Mouse (Mus musculus) kidney, postnatal 0 days (tissue): ENCODE results near the gene Kif18b. TPM values are rescaled to one million over a fixed set of nuclear protein-coding genes. Genes with fewer than 3 reads are reported as not detected.

ENCODE experiments used
- ATAC-seq: fragments of 200-750 bp; cut with Nextera tagmentation; replicated peaks from 2 replicates; pipeline ENCODE4 v1.8.0; 2017; ENCODE audit warnings: low read depth, moderate number of reproducible peaks, moderate TSS enrichment, moderate library complexity; ENCODE audit not compliant: low FRiP score
- DNase-seq: peaks from one replicate; pipeline ENCODE4 v3.0.0-alpha.2; 2016; ENCODE audit warnings: low spot score
- H3K27ac ChIP-seq: fragments of 300-500 bp; sonication (generic); 2 replicates; pipeline ENCODE4 v1.5.1; 2014; ENCODE audit warnings: mild to moderate bottlenecking
- H3K27me3 ChIP-seq: fragments of 300-500 bp; sonication (generic); 2 replicates; pipeline ENCODE4 v1.6.1; 2014; ENCODE audit warnings: low read length, mixed read lengths; ENCODE audit not compliant: insufficient read depth
- H3K36me3 ChIP-seq: fragments of 300-500 bp; sonication (generic); 2 replicates; pipeline ENCODE4 v1.6.1; 2014; ENCODE audit warnings: low read length, mixed read lengths; ENCODE audit not compliant: insufficient read depth
- H3K4me1 ChIP-seq: fragments of 300-500 bp; sonication (generic); replicated peaks from 2 replicates; pipeline ENCODE4 v1.6.1; 2014; ENCODE audit warnings: antibody characterized with exemption, low read length, mixed read lengths; ENCODE audit not compliant: insufficient read depth
- H3K4me2 ChIP-seq: fragments of 300-500 bp; sonication (generic); 2 replicates; pipeline ENCODE4 v1.6.1; 2014; ENCODE audit warnings: mild to moderate bottlenecking, low read length, moderate library complexity, mixed read lengths
- H3K4me3 ChIP-seq: fragments of 300-500 bp; sonication (generic); replicated peaks from 2 replicates; pipeline ENCODE4 v1.5.1; 2014; ENCODE audit warnings: low read depth, low read length
- H3K9ac ChIP-seq: fragments of 300-500 bp; sonication (generic); 2 replicates; pipeline ENCODE4 v1.6.1; 2014; ENCODE audit warnings: low read depth, low read length
- H3K9me3 ChIP-seq: fragments of 300-500 bp; sonication (generic); replicated peaks from 2 replicates; pipeline ENCODE4 v1.6.1; 2016; ENCODE audit warnings: low read length, inconsistent platforms, mixed read lengths
- CTCF ChIP-seq: IDR thresholded peaks from 2 replicates; pipeline ENCODE4 v1.5.1; 2016; ENCODE audit warnings: antibody characterized with exemption, low read depth, mild to moderate bottlenecking, moderate library complexity
- WGBS: fragments of 180-500 bp; shearing (Covaris S2); extraction: QIAGEN DNeasy Blood & Tissue Kit; methylation state at CpG from one replicate; pipeline ENCODE4 v1.1.7; 2014; 5-methylcytosine and 5-hydroxymethylcytosine counted together
- polyA plus RNA-seq: library from polyadenylated mRNA; unstranded; fragments of >200 nt; fragmentation: Nextera tagmentation; extraction: Ambion mirVana; gene quantifications from 2 replicates; pipeline ENCODE4 v1.2.1, GENCODE M21; 2015

The Kif18b gene
- polyA plus RNA-seq, 1 experiment from 2014 or later, result 2.6 TPM

- peaks cover 37% of the 10 kb centered on the region for H3K27me3 ChIP-seq
- WGBS, result 51% methylated on average over 6 of the region's 6 CpGs
Observed at GRCm38 (mm10) chr11:102941236-102941635, 16.3 kb upstream of the Kif18b start.

GRCm38 (mm10) chr11:102939024-102939675 is 14.2 kb upstream of the Kif18b start:
- ATAC-seq (peak; percentile 55; the same call in 1 of the 2 replicates), DNase-seq (no peak)
- Histone ChIP-seq H3K9ac (no peak overlapping the region), H3K27ac (no peak overlapping the region), H3K4me3 (no peak overlapping the region), H3K27me3 (peaks cover 17% of the 10 kb centered on the region), H3K9me3 (no peaks in the 10 kb centered on the region), H3K4me2 (no peak overlapping the region), H3K4me1 (peaks cover 4% of the 10 kb centered on the region; the same call in 1 of the 2 replicates), H3K36me3 (no peaks in the 10 kb centered on the region)
- WGBS, result 23% methylated on average over 13 of the region's 13 CpGs
- no peak for TF ChIP-seq CTCF

More at GRCm38 (mm10) chr11:102941236-102941635, 16.3 kb upstream of the Kif18b start:
- Histone ChIP-seq H3K4me2 (no peak overlapping the region), H3K27ac (no peak overlapping the region), H3K36me3 (no peaks in the 10 kb centered on the region), H3K4me3 (no peak overlapping the region), H3K9me3 (no peaks in the 10 kb centered on the region), H3K4me1 (peaks cover 11% of the 10 kb centered on the region; the same call in 1 of the 2 replicates), H3K9ac (no peak overlapping the region)
- DNase-seq (no peak), ATAC-seq (no peak)
- TF ChIP-seq CTCF, result no peak

DNA sequence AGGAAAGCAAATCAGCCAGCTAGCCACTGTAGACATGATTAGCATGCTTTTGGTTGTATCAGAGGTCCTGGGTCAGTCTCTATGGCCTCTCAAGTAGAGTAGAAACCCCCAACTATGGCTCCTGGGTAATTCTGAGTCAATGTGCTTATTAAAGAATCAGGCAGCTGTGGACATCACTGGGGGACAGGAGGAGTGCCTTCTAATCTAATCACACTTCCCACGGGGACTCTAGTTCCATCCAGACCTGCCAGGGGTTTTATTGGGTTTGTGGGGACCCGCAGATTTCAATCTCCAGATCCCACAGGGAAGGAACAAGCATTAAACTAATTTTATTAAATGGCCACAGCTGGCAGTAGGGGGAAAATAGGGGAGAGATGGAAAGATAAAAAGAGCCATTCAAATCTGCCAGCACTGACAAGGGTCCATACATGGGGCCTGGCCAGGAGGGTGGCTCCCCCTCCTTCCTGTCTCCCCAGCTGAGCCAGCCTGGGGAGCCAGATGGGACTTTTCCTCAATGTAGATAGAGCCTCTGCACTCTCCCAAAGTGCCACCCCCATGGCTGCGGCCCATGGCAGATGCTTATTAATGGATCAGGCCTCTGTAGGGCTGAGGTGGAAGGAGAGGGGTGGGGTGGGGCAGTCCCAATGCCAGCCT is 12.7 kb upstream of the Kif18b start:
- Histone ChIP-seq H3K36me3 (no peaks in the 10 kb centered on the region), H3K4me1 (peaks cover 4% of the 10 kb centered on the region; the same call in 1 of the 2 replicates), H3K27me3 (peaks cover 8% of the 10 kb centered on the region; the same call in 1 of the 2 replicates), H3K27ac (no peak overlapping the region), H3K4me3 (no peak overlapping the region), H3K9me3 (no peaks in the 10 kb centered on the region), H3K9ac (no peak overlapping the region), H3K4me2 (no peak overlapping the region)
- ATAC-seq, result no peak
- 68% methylated on average over 3 of the region's 3 CpGs for WGBS
- no peak for DNase-seq
- no peak for TF ChIP-seq CTCF

DNA sequence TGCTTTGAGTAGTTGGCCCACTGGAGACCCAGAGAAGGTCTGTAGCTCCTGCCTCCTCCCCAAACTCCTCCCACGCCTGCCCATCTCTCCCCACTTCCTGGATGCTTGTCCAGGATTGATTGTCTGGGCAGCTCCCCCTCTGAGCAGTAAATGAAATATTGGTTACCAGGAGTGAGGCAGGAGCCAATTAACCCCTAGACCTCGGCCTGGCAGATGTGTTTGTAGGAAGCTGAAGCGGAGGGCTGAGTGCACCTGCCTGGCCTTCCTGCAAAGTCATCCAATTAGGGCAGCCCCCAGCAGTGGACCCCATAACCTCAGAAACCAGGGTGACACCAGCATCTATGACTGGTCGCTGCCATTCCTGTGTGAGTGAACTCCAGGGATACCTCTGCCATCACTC is 11.3 kb upstream of the Kif18b start:
- Histone ChIP-seq H3K9ac (no peak overlapping the region), H3K4me3 (no peak overlapping the region), H3K27ac (no peak overlapping the region), H3K9me3 (no peaks in the 10 kb centered on the region), H3K36me3 (no peaks in the 10 kb centered on the region), H3K4me2 (no peak overlapping the region), H3K4me1 (peaks cover 4% of the 10 kb centered on the region; the same call in 1 of the 2 replicates), H3K27me3 (0 out of 2 replicates have a peak, but pooled peaks cover 5% of the 10 kb centered on the region)
- DNase-seq (peak; percentile 70), ATAC-seq (peak; percentile 25; the same call in 1 of the 2 replicates)
- WGBS, result 22% methylated on average over 4 of the region's 4 CpGs
- TF ChIP-seq CTCF, result no peak

GRCm38 (mm10) chr11:102930672-102931071 is 5.7 kb upstream of the Kif18b start:
- no peak overlapping the region for H3K9ac ChIP-seq
- H3K27me3 ChIP-seq, result no peaks in the 10 kb centered on the region
- H3K36me3 ChIP-seq, result no peaks in the 10 kb centered on the region
- WGBS, result 90% methylated on average over 10 of the region's 10 CpGs
- DNase-seq (no peak), ATAC-seq (no peak)
- H3K4me1 ChIP-seq, result no peaks in the 10 kb centered on the region
- no peak for TF ChIP-seq CTCF
- H3K27ac ChIP-seq, result no peak overlapping the region
- H3K9me3 ChIP-seq, result no peaks in the 10 kb centered on the region
- H3K4me2 ChIP-seq, result no peak overlapping the region
- H3K4me3 ChIP-seq, result no peak overlapping the region

DNA sequence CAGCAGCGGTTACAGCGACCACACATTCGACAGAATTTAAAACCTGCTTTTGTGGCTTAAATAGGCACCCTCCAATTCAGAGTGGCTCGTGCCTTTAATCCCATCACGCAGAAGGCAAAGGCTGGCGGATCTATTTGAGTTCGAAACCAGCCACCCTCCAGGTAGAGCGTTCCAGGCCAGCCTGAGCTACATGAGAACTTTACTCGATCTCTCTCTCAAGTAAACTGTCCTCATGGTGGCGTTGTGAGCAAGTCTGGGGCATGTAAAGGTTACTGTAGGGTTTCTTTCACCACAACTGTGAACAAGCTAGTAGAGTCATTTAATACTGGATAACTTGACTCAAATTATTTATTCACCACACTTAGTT is 410 bp upstream of the Kif18b start:
- Histone ChIP-seq H3K4me1 (peaks cover 6% of the 10 kb centered on the region), H3K36me3 (no peaks in the 10 kb centered on the region), H3K9ac (peak overlapping the region; percentile 62), H3K27ac (peak overlapping the region; percentile 85), H3K4me2 (peak overlapping the region; percentile 84), H3K4me3 (peak overlapping the region; percentile 72), H3K27me3 (no peaks in the 10 kb centered on the region), H3K9me3 (no peaks in the 10 kb centered on the region)
- TF ChIP-seq CTCF, result peak; percentile 59
- ATAC-seq (peak; percentile 65), DNase-seq (peak; percentile 73)
- 1% methylated on average over 10 of the region's 10 CpGs for WGBS
